Comparison of ENCODE assay signal across 13 mouse cellular contexts in the genomic region with DNA sequence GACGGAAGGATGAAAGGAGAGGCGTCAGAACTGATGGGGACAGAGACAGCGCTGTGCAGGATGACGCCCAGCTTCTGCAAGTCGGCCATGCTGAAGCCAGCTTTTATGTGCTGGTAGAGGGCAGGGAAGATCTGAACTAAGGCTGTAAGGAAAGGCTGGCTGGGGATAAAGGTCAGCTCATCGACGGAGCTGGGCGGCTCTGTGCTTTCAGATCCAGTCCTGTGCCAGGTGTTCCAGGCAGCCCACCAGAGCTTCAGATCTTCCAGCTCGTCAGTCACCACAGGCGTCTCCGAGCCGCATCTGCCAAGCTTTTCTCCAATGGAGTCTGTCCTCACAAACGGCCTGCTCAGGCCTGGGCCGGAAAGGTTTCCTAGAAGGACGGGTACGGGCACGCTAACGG.
DNase-seq lines count a peak whose midpoint lies in the region; ATAC-seq and TF ChIP-seq lines count a peak whose summit lies in the region.
"Had no signal": no experiment of that assay in that cellular context is flagged by ENCODE, and none has a peak within 500 bp of the region (broad histone marks: within the 10 kb centered on the region; RNA-seq: fewer than 3 reads in every experiment).

No protein-coding gene starts in this region.

- no peaks in the 10 kb centered on the region for H3K4me1 ChIP-seq in kidney, adult 2 months (ENCODE audit: control insufficient read depth, insufficient read depth, low read length)
- H3K4me1 ChIP-seq in hindbrain, embryonic 11.5 days (replicated peaks; ENCODE audit: control insufficient read depth, insufficient read depth, low read length) = no peaks in the 10 kb centered on the region
- H3K4me1 ChIP-seq in midbrain, postnatal 0 days (ENCODE audit: insufficient read depth, low read length) = no peaks in the 10 kb centered on the region
- H3K4me1 ChIP-seq: liver, embryonic 15.5 days had no signal

- TF ChIP-seq CTCF in kidney, adult 2 months (conservative IDR thresholded peaks at IDR 0.05; ENCODE audit: insufficient read depth, insufficient read length, low read depth, low read length) = no peak
- TF ChIP-seq CTCF in midbrain, postnatal 0 days (IDR thresholded peaks at IDR 0.05) = no peak

- no peak overlapping the region for H3K4me2 ChIP-seq in hindbrain, embryonic 11.5 days (replicated peaks; ENCODE audit: low read depth, low read length)
- no peak overlapping the region for H3K4me2 ChIP-seq in midbrain, postnatal 0 days (ENCODE audit: low read depth, low read length, poor library complexity, severe bottlenecking)
- H3K4me2 ChIP-seq: liver, embryonic 15.5 days had no signal

- peaks cover 10% of the 10 kb centered on the region for H3K36me3 ChIP-seq in kidney, adult 2 months (ENCODE audit: control insufficient read depth, insufficient read depth, low read length)
- H3K36me3 ChIP-seq in hindbrain, embryonic 11.5 days (ENCODE audit: control insufficient read depth, insufficient read depth, low read length) = peaks cover 3% of the 10 kb centered on the region
- peaks cover 32% of the 10 kb centered on the region for H3K36me3 ChIP-seq in midbrain, postnatal 0 days (ENCODE audit: insufficient read depth, low read length)

- no peak overlapping the region for H3K27ac ChIP-seq in kidney, adult 2 months (ENCODE audit: insufficient read depth, low read depth, low read length)
- H3K27ac ChIP-seq in hindbrain, embryonic 11.5 days (ENCODE audit: low read depth, low read length) = no peak overlapping the region
- 0 out of 2 replicates have a peak overlapping the region, but pooled peaks have one; percentile 18 for H3K27ac ChIP-seq in midbrain, postnatal 0 days (ENCODE audit: low read depth, low read length)
- H3K27ac ChIP-seq: gastrocnemius, adult 2 months; liver, embryonic 15.5 days had no signal

- no peak overlapping the region for H3K9ac ChIP-seq in hindbrain, embryonic 11.5 days (ENCODE audit: low read depth, low read length)
- no peak overlapping the region for H3K9ac ChIP-seq in midbrain, postnatal 0 days (replicated peaks; ENCODE audit: low read length, poor library complexity, severe bottlenecking)
- H3K9ac ChIP-seq: liver, embryonic 15.5 days had no signal

- 61% methylated on average over 18 of the region's 18 CpGs for WGBS in kidney, adult 2 months
- WGBS in hindbrain, embryonic 11.5 days = 37% methylated on average over 18 of the region's 18 CpGs
- 38% methylated on average over 17 of the region's 18 CpGs for WGBS in midbrain, postnatal 0 days

- no peak overlapping the region for H3K4me3 ChIP-seq in kidney, adult 2 months (ENCODE audit: insufficient read depth, low read depth, low read length)
- H3K4me3 ChIP-seq in hindbrain, embryonic 11.5 days (ENCODE audit: low read depth, low read length) = no peak overlapping the region
- H3K4me3 ChIP-seq in midbrain, postnatal 0 days (ENCODE audit: low read depth, low read length) = no peak overlapping the region
- H3K4me3 ChIP-seq: gastrocnemius, adult 2 months; liver, embryonic 15.5 days had no signal

- peak; percentile 65; the same call in 1 of the 2 replicates for ATAC-seq in hindbrain, embryonic 11.5 days (ENCODE audit: low FRiP score)
- peak; percentile 34; the same call in 1 of the 2 replicates for ATAC-seq in midbrain, postnatal 0 days (ENCODE audit: low FRiP score)
- ATAC-seq: Patski had no signal

- no peak for TF ChIP-seq POLR2A in kidney, adult 2 months (IDR thresholded peaks at IDR 0.05; ENCODE audit: low read depth, low read length)

- H3K27me3 ChIP-seq in kidney, adult 2 months (replicated peaks; ENCODE audit: control insufficient read depth, insufficient read depth, low read length) = no peaks in the 10 kb centered on the region
- H3K27me3 ChIP-seq in hindbrain, embryonic 11.5 days (ENCODE audit: control insufficient read depth, insufficient read depth, low read length) = no peaks in the 10 kb centered on the region
- H3K27me3 ChIP-seq in midbrain, postnatal 0 days (ENCODE audit: insufficient read depth, low read length) = no peaks in the 10 kb centered on the region
- H3K27me3 ChIP-seq: liver, embryonic 15.5 days; Patski had no signal

- peak; percentile 13 for DNase-seq in kidney, postnatal 10 days
- DNase-seq in kidney, adult 2 months = no peak
- DNase-seq in embryo, embryonic 10 days (ENCODE audit: low spot score) = peak; percentile 80
- peak; percentile 47 for DNase-seq in hindbrain, embryonic 11.5 days (ENCODE audit: low spot score)
- peak; percentile 84 for DNase-seq in midbrain, postnatal 0 days (ENCODE audit: low spot score)
- DNase-seq in thymus, postnatal 10 days (ENCODE audit: low spot score in 2 of 2) = no peak
- no peak for DNase-seq in adipocyte (ENCODE audit: low spot score)
- DNase-seq in adrenal gland, adult 8-10 months = no peak
- DNase-seq: cerebellum, adult 9-10 months; gastrocnemius, adult 2 months; kidney, adult 8-10 months had no signal

- H3K9me3 ChIP-seq in hindbrain, embryonic 11.5 days (ENCODE audit: control insufficient read depth, low read length) = no peaks in the 10 kb centered on the region
- no peaks in the 10 kb centered on the region for H3K9me3 ChIP-seq in midbrain, postnatal 0 days (ENCODE audit: low read length)
- H3K9me3 ChIP-seq: liver, embryonic 15.5 days had no signal

Comparison
In these comparisons a context has a peak if more than half of its experiments do, and no peak if none do; other contexts are left out.
1. DNase-seq: peak in kidney, postnatal 10 days (single experiment), embryo, embryonic 10 days (single experiment), hindbrain, embryonic 11.5 days (single experiment) and midbrain, postnatal 0 days (single experiment); none in kidney, adult 2 months (single experiment), thymus, postnatal 10 days (0 of 2), adipocyte (single experiment) and adrenal gland, adult 8-10 months (single experiment).